Mouse (Mus musculus) intestine, embryonic 14.5 days (tissue): Measurements from ENCODE around the gene Itprip. TPM values are rescaled to one million over a fixed set of nuclear protein-coding genes. Genes with fewer than 3 reads are reported as not detected.

ENCODE experiments used
- microRNA-seq: library from miRNA; unstranded; fragments of <30 nt; microRNA quantifications from one replicate; pipeline ENCODE4, GENCODE M21; 2016
- polyA plus RNA-seq: library from polyadenylated mRNA; unstranded; fragments of >200 nt; fragmentation: Nextera tagmentation; extraction: Ambion mirVana; gene quantifications from 2 replicates; pipeline ENCODE4 v1.2.1, GENCODE M21; 2014

Itprip gene
- polyA plus RNA-seq, 1 experiment from 2014 or later, result 9.9 TPM

Small RNA genes lying within 50 kb of the gene (microRNA-seq; reads per million reads assigned to microRNA genes)
- gene Gm22240, result not detected

Other genes starting within 250 kb of the Itprip start
- 0.67 and 1.1 TPM in 2 replicates for gene Col17a1, start 227.2 kb downstream of the Itprip start, polyA plus RNA-seq
- 274 and 292 TPM in 2 replicates for gene Sfr1, start 187.6 kb downstream of the Itprip start, polyA plus RNA-seq
- gene Gsto1, start 64.3 kb downstream of the Itprip start, polyA plus RNA-seq, result 313 and 340 TPM in 2 replicates
- gene Gsto2, start 53.8 kb downstream of the Itprip start, polyA plus RNA-seq, result 1.0 and 1.1 TPM in 2 replicates
- 0.11 TPM in 2 replicates for gene Cfap43, start within 50 bp of the Itprip start, polyA plus RNA-seq
- gene Cfap58, start 18.4 kb upstream of the Itprip start, polyA plus RNA-seq, result not detected in 2 replicates